ENCODE assay signal across 9 mouse cellular contexts in genomic region chr2:158047903-158048302, GRCm38 (mm10). TPM values are rescaled to one million over a fixed set of nuclear protein-coding genes. Genes with fewer than 3 reads are reported as not detected.
DNase-seq lines count a peak whose midpoint lies in the region; ATAC-seq and TF ChIP-seq lines count a peak whose summit lies in the region.
"Had no signal": no experiment of that assay in that cellular context is flagged by ENCODE, and none has a peak within 500 bp of the region (broad histone marks: within the 10 kb centered on the region; RNA-seq: fewer than 3 reads in every experiment).

No protein-coding gene starts in this region.

- H3K4me1 ChIP-seq in MEL (ENCODE audit: control insufficient read depth in 1 of 2, insufficient read depth in 2 of 2, low read length in 2 of 2), result no peaks in the 10 kb centered on the region
- H3K4me1 ChIP-seq in limb, embryonic 11.5 days (ENCODE audit: control insufficient read depth, insufficient read depth, low read length), result no peaks in the 10 kb centered on the region
- H3K4me1 ChIP-seq: midbrain, embryonic 12.5 days had no signal

- ATAC-seq in granulocyte monocyte progenitor cell, adult 5-6 weeks (replicated peaks; ENCODE audit: poor library complexity, severe bottlenecking), result peak; percentile 76
- no peak for ATAC-seq in limb, embryonic 11.5 days (ENCODE audit: insufficient number of reproducible peaks, low FRiP score, low TSS enrichment, low read depth)

- H3K27me3 ChIP-seq in MEL (ENCODE audit: control insufficient read depth in 1 of 2, insufficient read depth in 2 of 2, low read length in 2 of 2), result no peaks in the 10 kb centered on the region
- no peaks in the 10 kb centered on the region for H3K27me3 ChIP-seq in limb, embryonic 11.5 days (ENCODE audit: control insufficient read depth, insufficient read depth, low read length)
- H3K27me3 ChIP-seq: midbrain, embryonic 12.5 days had no signal

- TF ChIP-seq EP300 in MEL (IDR thresholded peaks at IDR 0.05; ENCODE audit: low read depth in 1 of 2, low read length in 2 of 2), result peak in 1 of 2 experiments; percentile 17; a peak in 1 of 4 replicates

- H3K79me2 ChIP-seq in MEL (ENCODE audit: control insufficient read depth, insufficient read depth, low read length, poor library complexity), result no peaks in the 10 kb centered on the region; the same call in 1 of the 2 replicates

- TF ChIP-seq POLR2A in MEL (IDR thresholded peaks at IDR 0.05; ENCODE audit: control insufficient read depth in 1 of 2, insufficient read depth in 1 of 2, low read depth in 1 of 2, low read length in 2 of 2, poor library complexity in 1 of 2), result no peak

- no peaks in the 10 kb centered on the region for H3K9me3 ChIP-seq in MEL (replicated peaks; ENCODE audit: insufficient read depth, low read length)
- no peaks in the 10 kb centered on the region for H3K9me3 ChIP-seq in limb, embryonic 11.5 days (ENCODE audit: control insufficient read depth, low read length)
- H3K9me3 ChIP-seq: midbrain, embryonic 12.5 days had no signal

- TF ChIP-seq CTCF in MEL (IDR thresholded peaks at IDR 0.05 in 2 of 3, conservative IDR thresholded peaks at IDR 0.05 in 1 of 3; ENCODE audit: control insufficient read depth in 1 of 3, insufficient read depth in 1 of 3, low read depth in 2 of 3, low read length in 3 of 3, poor library complexity in 1 of 3, severe bottlenecking in 1 of 3), result peak; percentile 63 to 78 (median 72)

- WGBS in limb, embryonic 11.5 days, result 71% methylated on average over 3 of the region's 3 CpGs

- H3K36me3 ChIP-seq in MEL (ENCODE audit: control insufficient read depth in 1 of 2, insufficient read depth in 2 of 2, low read length in 2 of 2), result peaks cover 2 to 36% of the 10 kb centered on the region in 2 experiments; a peak in 3 of 4 replicates
- H3K36me3 ChIP-seq in limb, embryonic 11.5 days (ENCODE audit: control insufficient read depth, insufficient read depth, low read length), result peaks cover 20% of the 10 kb centered on the region

- H3K9ac ChIP-seq in MEL (ENCODE audit: control insufficient read depth, low read depth, low read length, poor library complexity, severe bottlenecking), result no peak overlapping the region
- H3K9ac ChIP-seq in limb, embryonic 11.5 days (ENCODE audit: low read length), result no peak overlapping the region
- H3K9ac ChIP-seq: midbrain, embryonic 12.5 days had no signal

- H3K4me2 ChIP-seq in limb, embryonic 11.5 days (ENCODE audit: low read depth, severe bottlenecking), result no peak overlapping the region
- H3K4me2 ChIP-seq: midbrain, embryonic 12.5 days had no signal

- DNase-seq in left cerebral cortex, adult 11 months (ENCODE audit: low spot score), result peak; percentile 34
- DNase-seq in left cerebral cortex, adult 8-10 months (ENCODE audit: low spot score in 2 of 2), result no peak
- DNase-seq in MEL (ENCODE audit: low read depth, low spot score), result peak; percentile 65
- peak; percentile 56 for DNase-seq in cerebellum, adult 11 months
- peak; percentile 68 for DNase-seq in limb, embryonic 11.5 days (ENCODE audit: low spot score)
- DNase-seq in retina, postnatal 1 day, result peak; percentile 72
- no peak for DNase-seq in urinary bladder, adult 2 months (ENCODE audit: low spot score)

- no peak overlapping the region for H3K4me3 ChIP-seq in MEL (ENCODE audit: control insufficient read depth in 1 of 2, insufficient read depth in 1 of 2, low read depth in 2 of 2, low read length in 2 of 2)
- no peak overlapping the region for H3K4me3 ChIP-seq in limb, embryonic 11.5 days (ENCODE audit: low read depth, low read length)
- H3K4me3 ChIP-seq: midbrain, embryonic 12.5 days had no signal

- TF ChIP-seq RAD21 in MEL (IDR thresholded peaks at IDR 0.05; ENCODE audit: low read depth, low read length), result peak; percentile 35

- H3K27ac ChIP-seq in MEL (ENCODE audit: control insufficient read depth, low read depth, low read length), result no peak overlapping the region
- no peak overlapping the region for H3K27ac ChIP-seq in limb, embryonic 11.5 days (replicated peaks; ENCODE audit: low read depth, low read length)
- H3K27ac ChIP-seq: midbrain, embryonic 12.5 days had no signal

TF ChIP-seq in MEL, 35 proteins besides CTCF, POLR2A, EP300 and RAD21:
- TF ChIP-seq SMC3 (IDR thresholded peaks at IDR 0.05; ENCODE audit: low read depth, low read length), result peak; percentile 58
- TF ChIP-seq TCF12 (IDR thresholded peaks at IDR 0.05; ENCODE audit: low read depth, low read length), result peak; percentile 64
- peak; percentile 64 for TF ChIP-seq GATA1 (IDR thresholded peaks at IDR 0.05; ENCODE audit: low read depth, low read length)
- TF ChIP-seq POLR2AphosphoS5 (IDR thresholded peaks at IDR 0.05; ENCODE audit: borderline replicate concordance, low read depth, low read length), result no peak
- peak; percentile 41; the same call in 1 of the 2 replicates for TF ChIP-seq TAL1 (IDR thresholded peaks at IDR 0.05; ENCODE audit: low read length)

RNA-seq across cellular contexts. Expression of gene Rprd1b, which starts 19.6 kb away (rescaled TPM):
- 10 to 100 TPM; 64.6 to 72.5 (median 68.2) TPM for total RNA-seq in left cerebral cortex, adult 8-10 months (2022)
- 13.5 and 14.2 TPM in 2 replicates for total RNA-seq in MEL (2012; rRNA removed)
- 10 to 100 TPM in 1 of 2 experiments, not detected in 1; 35.1 TPM for polyA plus RNA-seq in MEL (2012; ENCODE audit: insufficient read depth in 1 of 2, insufficient read length in 2 of 2, low read depth in 1 of 2, low replicate concordance in 2 of 2, missing spikeins in 1 of 2)
- total RNA-seq in granulocyte monocyte progenitor cell, adult 5-6 weeks (2014; fragmentation: Nextera tagmentation), result 28.0 and 29.5 TPM in 2 replicates
- total RNA-seq in granulocyte monocyte progenitor cell, adult 5-6 weeks (2017), result 18.1 and 32.2 TPM in 2 replicates
- 64.5 and 64.7 TPM in 2 replicates for polyA plus RNA-seq in limb, embryonic 11.5 days (2014; fragmentation: Nextera tagmentation; extraction: Ambion mirVana)
- polyA plus RNA-seq in urinary bladder, adult 2 months (2012; rRNA removed), result 17.7 and 18.5 TPM in 2 replicates

RNA-seq across cellular contexts. Expression of gene Tti1, which starts 19.7 kb away (rescaled TPM):
- 10 to 100 TPM; 23.6 to 25.7 (median 24.7) TPM for total RNA-seq in left cerebral cortex, adult 8-10 months (2022)
- 18.2 and 19.3 TPM in 2 replicates for total RNA-seq in MEL (2012; rRNA removed)
- polyA plus RNA-seq in MEL (2012; ENCODE audit: insufficient read depth in 1 of 2, insufficient read length in 2 of 2, low read depth in 1 of 2, low replicate concordance in 2 of 2, missing spikeins in 1 of 2), result 10 to 100 TPM in 1 of 2 experiments, not detected in 1; 26.5 TPM
- 29.5 and 38.7 TPM in 2 replicates for total RNA-seq in granulocyte monocyte progenitor cell, adult 5-6 weeks (2014; fragmentation: Nextera tagmentation)
- 25.3 and 27.0 TPM in 2 replicates for total RNA-seq in granulocyte monocyte progenitor cell, adult 5-6 weeks (2017)
- polyA plus RNA-seq in limb, embryonic 11.5 days (2014; fragmentation: Nextera tagmentation; extraction: Ambion mirVana), result 32.4 and 33.5 TPM in 2 replicates
- polyA plus RNA-seq in urinary bladder, adult 2 months (2012; rRNA removed), result 19.6 and 20.8 TPM in 2 replicates

Comparison
In these comparisons a context has a peak if more than half of its experiments do, and no peak if none do; other contexts are left out.
1. DNase-seq: peak in left cerebral cortex, adult 11 months (single experiment), MEL (single experiment), cerebellum, adult 11 months (single experiment), limb, embryonic 11.5 days (single experiment) and retina, postnatal 1 day (single experiment); none in left cerebral cortex, adult 8-10 months (0 of 2) and urinary bladder, adult 2 months (single experiment).